Mouse (Mus musculus): ENCODE measurements around the gene Zdhhc24.

DNA sequence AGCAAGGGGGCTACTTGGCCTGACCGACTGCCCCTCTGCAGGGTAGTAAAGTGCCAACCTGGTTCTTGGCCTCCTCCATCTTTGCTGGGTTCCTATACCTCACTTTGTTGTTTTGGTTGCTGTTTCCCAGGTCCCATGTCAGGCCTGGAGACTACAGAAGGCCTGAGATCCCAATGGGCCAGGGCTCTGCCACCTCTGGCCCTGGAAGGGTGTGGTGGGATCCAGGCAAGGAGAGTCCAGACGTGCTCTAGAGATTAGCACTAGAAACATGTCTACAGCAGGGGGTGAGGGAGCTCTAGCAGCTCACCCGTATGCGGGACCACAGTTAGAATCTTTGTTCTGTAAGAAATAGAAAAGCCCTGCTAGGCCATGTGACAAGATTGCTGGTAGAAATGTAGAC is 5.5 kb downstream of the Zdhhc24 start:
- no peak for TF ChIP-seq CTCF (conservative IDR thresholded peaks at IDR 0.05; ENCODE audit: insufficient read depth, insufficient read length, low read depth, low read length)
- no peak for TF ChIP-seq POLR2A (IDR thresholded peaks at IDR 0.05; ENCODE audit: low read depth, low read length)

Measured in kidney, adult 2 months (tissue).